Mouse (Mus musculus): Measurements from ENCODE around the gene Matn4.

DNA sequence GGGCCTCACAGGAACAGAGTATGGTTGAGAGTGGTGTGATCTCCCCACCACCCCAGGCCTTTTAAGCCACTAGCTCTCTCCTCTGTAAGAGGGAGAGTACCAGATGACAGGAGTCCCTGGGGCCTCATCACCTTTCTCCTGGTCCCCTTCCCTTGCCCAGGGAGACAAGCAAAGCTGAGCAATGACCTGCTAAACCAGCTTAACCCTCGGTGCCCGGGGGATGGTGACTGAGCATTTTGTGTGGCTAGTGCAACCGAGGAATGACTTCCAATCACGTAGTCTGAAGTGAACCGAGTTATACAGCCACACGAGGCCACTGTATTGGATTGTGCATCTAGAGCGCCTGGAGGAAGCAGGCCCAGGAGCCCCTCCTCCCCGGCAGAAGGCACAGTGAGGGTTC, 19.4 kb upstream of the Matn4 start:
- TF ChIP-seq GATA1 (IDR thresholded peaks at IDR 0.05; ENCODE audit: low read length) (no peak), TAL1 (IDR thresholded peaks at IDR 0.05; ENCODE audit: low read length) (no peak)

Measured in erythroblast, embryonic 14.5 days (primary cell).